Mouse (Mus musculus) MEL (cell line): ENCODE data around the gene Prkce. TPM values are rescaled to one million over a fixed set of nuclear protein-coding genes. Genes with fewer than 3 reads are reported as not detected.

Experiments used
- DNase-seq: peaks from one replicate; pipeline ENCODE4 v3.0.0; 2011; ENCODE audit warnings: low read depth, low spot score
- H3K27ac ChIP-seq: 2 replicates; pipeline ENCODE4 v1.5.1; 2012; ENCODE audit warnings: low read depth, mild to moderate bottlenecking, control low read depth, low read length, moderate library complexity; ENCODE audit not compliant: control insufficient read depth
- H3K27me3 ChIP-seq, 2 experiments: fragments of 150-350 bp in 1 of 2; sonication (generic) in 1 of 2; 2 replicates each; pipeline ENCODE4 v1.6.1; 2012; ENCODE audit warnings: low read length in 2 of 2, mild to moderate bottlenecking in 2 of 2, improper control_type of control experiment in 1 of 2, moderate library complexity in 1 of 2; ENCODE audit not compliant: insufficient read depth in 2 of 2, control insufficient read depth in 1 of 2
- H3K36me3 ChIP-seq, 2 experiments: 2 replicates each; pipeline ENCODE4 v1.6.1; 2012 to 2014; ENCODE audit warnings: low read length in 2 of 2, improper control_type of control experiment in 1 of 2, inconsistent platforms in 1 of 2, mild to moderate bottlenecking in 1 of 2; ENCODE audit not compliant: insufficient read depth in 2 of 2, control insufficient read depth in 1 of 2
- H3K4me1 ChIP-seq, 2 experiments: fragments of 150-350 bp in 1 of 2; sonication (generic) in 1 of 2; 2 replicates each; pipeline ENCODE4 v1.6.1; 2012; ENCODE audit warnings: low read length in 2 of 2, improper control_type of control experiment in 1 of 2, mild to moderate bottlenecking in 1 of 2; ENCODE audit not compliant: insufficient read depth in 2 of 2, control insufficient read depth in 1 of 2
- H3K4me3 ChIP-seq, 2 experiments: fragments of 150-350 bp in 1 of 2; sonication (generic) in 1 of 2; 2 replicates each; pipeline ENCODE4 v1.5.1; 2012; ENCODE audit warnings: low read depth in 2 of 2, low read length in 2 of 2, mild to moderate bottlenecking in 2 of 2, moderate library complexity in 2 of 2, control low read depth in 1 of 2, improper control_type of control experiment in 1 of 2; ENCODE audit not compliant: control insufficient read depth in 1 of 2, insufficient read depth in 1 of 2
- H3K79me2 ChIP-seq: 2 replicates; pipeline ENCODE4 v1.6.1; 2012; ENCODE audit warnings: mild to moderate bottlenecking, low read length, moderate library complexity; ENCODE audit not compliant: control insufficient read depth, poor library complexity, insufficient read depth
- H3K9ac ChIP-seq: 2 replicates; pipeline ENCODE4 v1.6.1; 2012; ENCODE audit warnings: low read depth, mild to moderate bottlenecking, control low read depth, low read length, moderate library complexity; ENCODE audit not compliant: control insufficient read depth, poor library complexity, severe bottlenecking
- H3K9me3 ChIP-seq: fragments of 150-350 bp; sonication (generic); replicated peaks from 2 replicates; pipeline ENCODE4 v1.6.1; 2012; ENCODE audit warnings: mild to moderate bottlenecking, low read length, improper control_type of control experiment, moderate library complexity; ENCODE audit not compliant: insufficient read depth
- BHLHE40 ChIP-seq: IDR thresholded peaks from 2 replicates; pipeline ENCODE4 v1.6.1; 2012; ENCODE audit warnings: low read depth, mild to moderate bottlenecking, inconsistent platforms, low read length, improper control_type of control experiment, borderline replicate concordance
- CHD1 ChIP-seq: IDR thresholded peaks from 2 replicates; pipeline ENCODE4 v1.6.1; 2012; ENCODE audit warnings: low read depth, mild to moderate bottlenecking, inconsistent platforms, low read length, improper control_type of control experiment
- E2F4 ChIP-seq: IDR thresholded peaks from 2 replicates; pipeline ENCODE4 v1.6.1; 2011; ENCODE audit warnings: low read depth, low read length, improper control_type of control experiment, borderline replicate concordance
- ELF1 ChIP-seq: IDR thresholded peaks from 2 replicates; pipeline ENCODE4 v1.6.1; 2014; ENCODE audit warnings: low read depth, mild to moderate bottlenecking, inconsistent platforms, low read length, improper control_type of control experiment, moderate library complexity
- EP300 ChIP-seq, 2 experiments: IDR thresholded peaks; 2 replicates each; pipeline ENCODE4 v1.6.1; 2011; ENCODE audit warnings: improper control_type of control experiment in 2 of 2, low read length in 2 of 2, low read depth in 1 of 2, mild to moderate bottlenecking in 1 of 2
- GABPA ChIP-seq: IDR thresholded peaks from 2 replicates; pipeline ENCODE4 v1.6.1; 2012; ENCODE audit warnings: low read depth, mild to moderate bottlenecking, inconsistent platforms, low read length, improper control_type of control experiment, moderate library complexity
- HCFC1 ChIP-seq: IDR thresholded peaks from 2 replicates; pipeline ENCODE4 v1.6.1; 2012; ENCODE audit warnings: low read depth, mild to moderate bottlenecking, inconsistent platforms, low read length, improper control_type of control experiment, moderate library complexity
- JUND ChIP-seq: IDR thresholded peaks from 2 replicates; pipeline ENCODE4 v1.6.1; 2011; ENCODE audit warnings: low read depth, mild to moderate bottlenecking, improper control_type of control experiment, low read length
- KAT2A ChIP-seq: conservative IDR thresholded peaks from 2 replicates; pipeline ENCODE4 v1.6.1; 2012; ENCODE audit warnings: low read depth, low read length, improper control_type of control experiment, inconsistent platforms
- MAFK ChIP-seq: IDR thresholded peaks from 2 replicates; pipeline ENCODE4 v1.6.1; 2011; ENCODE audit warnings: low read depth, mild to moderate bottlenecking, low read length, improper control_type of control experiment, borderline replicate concordance
- MAZ ChIP-seq: IDR thresholded peaks from 2 replicates; pipeline ENCODE4 v1.6.1; 2012; ENCODE audit warnings: low read depth, mild to moderate bottlenecking, inconsistent platforms, low read length, improper control_type of control experiment
- MXI1 ChIP-seq: IDR thresholded peaks from 2 replicates; pipeline ENCODE4 v1.6.1; 2011; ENCODE audit warnings: mild to moderate bottlenecking, low read depth, low read length, improper control_type of control experiment
- MYC ChIP-seq: IDR thresholded peaks from 2 replicates; pipeline ENCODE4 v1.6.1; 2011; ENCODE audit warnings: low read depth, mild to moderate bottlenecking, low read length, improper control_type of control experiment, moderate library complexity
- NELFE ChIP-seq: IDR thresholded peaks from 2 replicates; pipeline ENCODE4 v1.6.1; 2011; ENCODE audit warnings: low read depth, low read length, improper control_type of control experiment
- NRF1 ChIP-seq: IDR thresholded peaks from 2 replicates; pipeline ENCODE4 v1.6.1; 2014; ENCODE audit warnings: low read depth, mild to moderate bottlenecking, inconsistent platforms, low read length, improper control_type of control experiment, moderate library complexity; ENCODE audit not compliant: poor library complexity, insufficient read depth, severe bottlenecking
- POLR2AphosphoS5 ChIP-seq: IDR thresholded peaks from 2 replicates; pipeline ENCODE4 v1.6.1; 2012; ENCODE audit warnings: low read depth, borderline replicate concordance, mild to moderate bottlenecking, inconsistent platforms, low read length, moderate library complexity, mixed read lengths
- RCOR1 ChIP-seq: IDR thresholded peaks from 2 replicates; pipeline ENCODE4 v1.6.1; 2012; ENCODE audit warnings: low read depth, mild to moderate bottlenecking, inconsistent platforms, low read length, improper control_type of control experiment
- SIN3A ChIP-seq: IDR thresholded peaks from 2 replicates; pipeline ENCODE4 v1.6.1; 2012; ENCODE audit warnings: low read length, improper control_type of control experiment, inconsistent platforms
- TCF12 ChIP-seq: IDR thresholded peaks from 2 replicates; pipeline ENCODE4 v1.6.1; 2014; ENCODE audit warnings: low read depth, mild to moderate bottlenecking, inconsistent platforms, low read length, improper control_type of control experiment, moderate library complexity
- USF1 ChIP-seq: IDR thresholded peaks from 2 replicates; pipeline ENCODE4 v1.6.1; 2014; ENCODE audit warnings: low read depth, mild to moderate bottlenecking, inconsistent platforms, low read length, improper control_type of control experiment, moderate library complexity
- USF2 ChIP-seq, 2 experiments: IDR thresholded peaks; 2 replicates each; pipeline ENCODE4 v1.6.1; 2011 to 2012; ENCODE audit warnings: improper control_type of control experiment in 2 of 2, low read length in 2 of 2, borderline replicate concordance in 1 of 2, inconsistent platforms in 1 of 2, low read depth in 1 of 2, mild to moderate bottlenecking in 1 of 2; ENCODE audit not compliant: insufficient read depth in 1 of 2
- ZC3H11A ChIP-seq: IDR thresholded peaks from 2 replicates; pipeline ENCODE4 v1.6.1; 2012; ENCODE audit warnings: low read depth, mild to moderate bottlenecking, inconsistent platforms, low read length, improper control_type of control experiment
- ZMIZ1 ChIP-seq: IDR thresholded peaks from 2 replicates; pipeline ENCODE4 v1.6.1; 2012; ENCODE audit warnings: low read depth, mild to moderate bottlenecking, inconsistent platforms, low read length, improper control_type of control experiment, moderate library complexity
- polyA plus RNA-seq, 2 experiments: library from polyadenylated mRNA; stranded (reverse) in 1 of 2; unstranded in 1 of 2; fragments of >175 nt in 1 of 2; fragments of >200 nt in 1 of 2; gene quantifications; 2 replicates each; pipeline versions ENCODE4 v1.2.1 to v1.2.4; 2012; ENCODE audit warnings: low replicate concordance in 2 of 2, low read depth in 1 of 2; ENCODE audit not compliant: insufficient read length in 2 of 2, insufficient read depth in 1 of 2, missing spikeins in 1 of 2
- total RNA-seq: library from RNA; depleted of rRNA; stranded (reverse); fragments of 300-350 nt; gene quantifications from 2 replicates; pipeline ENCODE4 v1.2.3, GENCODE M21; 2012

Prkce gene
- total and polyA plus RNA-seq, 3 experiments: 3.0 to 5.3 TPM; not detected in 1

GRCm38 (mm10) chr17:86344032-86344431 is 176.4 kb downstream of the Prkce start (continued):
- no peak for TF ChIP-seq ELF1

- Histone ChIP-seq H3K27me3 (no peaks in the 10 kb centered on the region), H3K4me3 (no peak overlapping the region), H3K9me3 (no peaks in the 10 kb centered on the region), H3K36me3 (peaks cover 0 to 8% of the 10 kb centered on the region in 2 experiments; a peak in 2 of 4 replicates), H3K27ac (no peak overlapping the region), H3K79me2 (no peaks in the 10 kb centered on the region), H3K4me1 (peaks cover 8 to 12% of the 10 kb centered on the region in 2 experiments), H3K9ac (no peak overlapping the region)
- DNase-seq: no peak
- TF ChIP-seq NRF1: no peak
- TF ChIP-seq BHLHE40: no peak
- TF ChIP-seq MXI1: no peak
- no peak for TF ChIP-seq TCF12
- no peak for TF ChIP-seq POLR2AphosphoS5
- TF ChIP-seq USF1: no peak
- TF ChIP-seq HCFC1: no peak
- no peak for TF ChIP-seq GABPA
- no peak for TF ChIP-seq SIN3A
- no peak for TF ChIP-seq EP300 (IDR thresholded peaks at IDR 0.05; ENCODE audit: low read depth in 1 of 2, low read length in 2 of 2)
- no peak for TF ChIP-seq KAT2A
- no peak for TF ChIP-seq NELFE
- no peak for TF ChIP-seq ZMIZ1
- no peak for TF ChIP-seq ELF1
- no peak for TF ChIP-seq RCOR1
- no peak for TF ChIP-seq MAZ
These were observed 177.8 kb downstream of the Prkce start for GRCm38 (mm10) chr17:86345234-86346005.

GRCm38 (mm10) chr17:86350236-86350635 is 182.7 kb downstream of the Prkce start:
- no peak for TF ChIP-seq E2F4
- TF ChIP-seq USF2 (IDR thresholded peaks at IDR 0.05; ENCODE audit: borderline replicate concordance in 1 of 2, insufficient read depth in 1 of 2, low read depth in 1 of 2, low read length in 2 of 2): no peak
- TF ChIP-seq CHD1: no peak
- TF ChIP-seq JUND: no peak
- no peak for TF ChIP-seq MYC
- no peak for TF ChIP-seq POLR2AphosphoS5
- no peak for TF ChIP-seq MAFK
- TF ChIP-seq NELFE: no peak
- no peak for TF ChIP-seq SIN3A
- TF ChIP-seq USF1: no peak
- TF ChIP-seq ZC3H11A: no peak
- TF ChIP-seq, all 39 proteins: peak for 0
- no peaks in the 10 kb centered on the region for H3K27me3 ChIP-seq
- no peak overlapping the region for H3K9ac ChIP-seq
- H3K4me3 ChIP-seq: no peak overlapping the region
- H3K79me2 ChIP-seq: no peaks in the 10 kb centered on the region
- peaks cover 0 to 19% of the 10 kb centered on the region in 2 experiments; a peak in 2 of 4 replicates for H3K36me3 ChIP-seq
- DNase-seq: no peak
- peaks cover 16 to 17% of the 10 kb centered on the region in 2 experiments for H3K4me1 ChIP-seq
- H3K27ac ChIP-seq: no peak overlapping the region
- no peaks in the 10 kb centered on the region for H3K9me3 ChIP-seq
